Mouse (Mus musculus): ENCODE measurements around the gene Gm11627. TPM values are rescaled to one million over a fixed set of nuclear protein-coding genes. Genes with fewer than 3 reads are reported as not detected.

The Gm11627 gene
- polyA plus RNA-seq, 1 experiment = not detected

- peak within 1 kb of the TSS; percentile 26 for H3K4me3 ChIP-seq (replicated peaks)
- H3K36me3 ChIP-seq (ENCODE audit: control insufficient read depth) = no peaks in the 10 kb centered on the region
- H3K27me3 ChIP-seq (ENCODE audit: control insufficient read depth) = peaks cover 83% of the 10 kb centered on the region
- TF ChIP-seq GATA1 (IDR thresholded peaks at IDR 0.05; ENCODE audit: low read length) (no peak), TAL1 (IDR thresholded peaks at IDR 0.05; ENCODE audit: low read length) (no peak)
- H3K4me1 ChIP-seq (ENCODE audit: control insufficient read depth) = no peaks in the 10 kb centered on the region
- peaks cover 15% of the 10 kb centered on the region; the same call in 1 of the 2 replicates for H3K9me3 ChIP-seq (ENCODE audit: control insufficient read depth, low read length)
These were observed 24.8 kb upstream of the Gm11627 start, which contains the start of gene Fzd2 for GRCm38 (mm10) chr11:102604010-102604584. Gene Fzd2 (plus strand): TSS chr11:102604396.

GRCm38 (mm10) chr11:102603496-102603850 lies 24.2 kb upstream of the Gm11627 start:
- TF ChIP-seq TAL1 (IDR thresholded peaks at IDR 0.05; ENCODE audit: low read length) (no peak), GATA1 (IDR thresholded peaks at IDR 0.05; ENCODE audit: low read length) (no peak)
- H3K4me1 ChIP-seq (ENCODE audit: control insufficient read depth) = no peaks in the 10 kb centered on the region
- H3K27me3 ChIP-seq (ENCODE audit: control insufficient read depth) = peaks cover 77% of the 10 kb centered on the region
- H3K4me3 ChIP-seq (replicated peaks) = no peak overlapping the region
- H3K36me3 ChIP-seq (ENCODE audit: control insufficient read depth) = no peaks in the 10 kb centered on the region
- H3K9me3 ChIP-seq (ENCODE audit: control insufficient read depth, low read length) = peaks cover 15% of the 10 kb centered on the region; the same call in 1 of the 2 replicates

GRCm38 (mm10) chr11:102602816-102603495 lies 23.7 kb upstream of the Gm11627 start:
- no peak overlapping the region for H3K4me3 ChIP-seq (replicated peaks)
- TF ChIP-seq TAL1 (IDR thresholded peaks at IDR 0.05; ENCODE audit: low read length) (no peak), GATA1 (IDR thresholded peaks at IDR 0.05; ENCODE audit: low read length) (no peak)
- peaks cover 71% of the 10 kb centered on the region for H3K27me3 ChIP-seq (ENCODE audit: control insufficient read depth)

DNA sequence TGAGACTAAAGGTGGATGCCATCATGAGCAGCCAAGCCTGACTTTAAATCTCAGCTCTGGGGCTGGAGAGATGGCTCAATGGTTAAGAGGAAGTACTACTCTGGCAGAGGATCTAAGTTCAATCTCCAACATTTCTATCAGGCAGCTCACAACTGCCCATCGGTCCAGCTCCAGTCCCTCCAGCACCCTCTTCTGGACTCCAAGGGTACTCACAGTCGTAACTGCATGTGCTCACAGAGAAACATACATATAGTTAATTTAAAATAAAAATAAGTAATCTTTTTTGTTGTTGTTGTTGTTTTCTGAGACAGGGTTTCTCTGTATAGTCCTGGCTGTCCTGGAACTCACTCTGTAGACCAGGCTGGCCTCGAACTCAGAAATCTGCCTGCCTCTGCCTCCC lies 20.7 kb upstream of the Gm11627 start:
- no peak for TF ChIP-seq TAL1 (IDR thresholded peaks at IDR 0.05; ENCODE audit: low read length)
- TF ChIP-seq GATA1 (IDR thresholded peaks at IDR 0.05; ENCODE audit: low read length) = no peak
- H3K9me3 ChIP-seq (ENCODE audit: control insufficient read depth, low read length) = peaks cover 3% of the 10 kb centered on the region; the same call in 1 of the 2 replicates
- H3K4me3 ChIP-seq (replicated peaks) = no peak overlapping the region
- H3K27me3 ChIP-seq (ENCODE audit: control insufficient read depth) = peaks cover 52% of the 10 kb centered on the region
- H3K4me1 ChIP-seq (ENCODE audit: control insufficient read depth) = no peaks in the 10 kb centered on the region
- no peaks in the 10 kb centered on the region for H3K36me3 ChIP-seq (ENCODE audit: control insufficient read depth)

More at GRCm38 (mm10) chr11:102602816-102603495, 23.7 kb upstream of the Gm11627 start:
- Histone ChIP-seq H3K9me3 (ENCODE audit: control insufficient read depth, low read length) (peaks cover 15% of the 10 kb centered on the region; the same call in 1 of the 2 replicates), H3K36me3 (ENCODE audit: control insufficient read depth) (no peaks in the 10 kb centered on the region), H3K4me1 (ENCODE audit: control insufficient read depth) (no peaks in the 10 kb centered on the region)

DNA sequence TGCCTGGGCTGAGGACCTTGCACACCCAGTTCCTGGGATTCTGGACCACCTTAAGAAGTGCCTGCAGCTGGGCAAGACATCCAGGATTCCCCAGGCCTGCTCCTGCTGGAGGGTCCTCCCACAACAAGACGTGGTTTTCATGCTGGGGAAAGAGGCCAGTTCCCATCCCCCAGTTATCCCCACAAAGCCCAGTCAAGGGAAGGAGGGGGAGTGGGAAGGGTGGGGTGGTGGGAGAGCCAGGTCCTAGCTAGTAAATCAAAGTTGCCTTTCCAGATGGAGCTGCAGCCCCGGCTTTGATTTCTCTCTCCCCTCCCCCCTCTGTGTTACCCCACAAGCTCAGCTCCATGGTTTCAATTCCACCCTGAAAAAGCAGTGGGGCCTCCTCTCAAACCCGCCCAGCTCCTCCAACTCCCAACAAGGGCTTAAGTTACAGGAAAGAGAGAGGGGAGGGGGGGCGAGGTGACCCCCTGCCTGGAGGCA lies 16.1 kb upstream of the Gm11627 start:
- TF ChIP-seq TAL1 (IDR thresholded peaks at IDR 0.05; ENCODE audit: low read length) = no peak
- no peak for TF ChIP-seq GATA1 (IDR thresholded peaks at IDR 0.05; ENCODE audit: low read length)
- no peaks in the 10 kb centered on the region for H3K36me3 ChIP-seq (ENCODE audit: control insufficient read depth)
- H3K27me3 ChIP-seq (ENCODE audit: control insufficient read depth) = peaks cover 11% of the 10 kb centered on the region
- H3K4me3 ChIP-seq (replicated peaks) = no peak overlapping the region
- no peaks in the 10 kb centered on the region for H3K9me3 ChIP-seq (ENCODE audit: control insufficient read depth, low read length)
- no peaks in the 10 kb centered on the region for H3K4me1 ChIP-seq (ENCODE audit: control insufficient read depth)

GRCm38 (mm10) chr11:102587554-102587953 lies 8.3 kb upstream of the Gm11627 start:
- TF ChIP-seq TAL1 (IDR thresholded peaks at IDR 0.05; ENCODE audit: low read length) (no peak), GATA1 (IDR thresholded peaks at IDR 0.05; ENCODE audit: low read length) (no peak)
- H3K4me3 ChIP-seq (replicated peaks) = no peak overlapping the region

GRCm38 (mm10) chr11:102586445-102587130 lies 7.3 kb upstream of the Gm11627 start:
- Histone ChIP-seq H3K9me3 (ENCODE audit: control insufficient read depth, low read length) (peaks cover 4% of the 10 kb centered on the region), H3K27me3 (ENCODE audit: control insufficient read depth) (peaks cover 22% of the 10 kb centered on the region), H3K4me1 (ENCODE audit: control insufficient read depth) (no peaks in the 10 kb centered on the region), H3K36me3 (ENCODE audit: control insufficient read depth) (no peaks in the 10 kb centered on the region), H3K4me3 (replicated peaks) (no peak overlapping the region)
- no peak for TF ChIP-seq TAL1 (IDR thresholded peaks at IDR 0.05; ENCODE audit: low read length)
- TF ChIP-seq GATA1 (IDR thresholded peaks at IDR 0.05; ENCODE audit: low read length) = no peak

More at GRCm38 (mm10) chr11:102587554-102587953, 8.3 kb upstream of the Gm11627 start:
- peaks cover 12% of the 10 kb centered on the region for H3K27me3 ChIP-seq (ENCODE audit: control insufficient read depth)
- H3K9me3 ChIP-seq (ENCODE audit: control insufficient read depth, low read length) = peaks cover 4% of the 10 kb centered on the region
- H3K36me3 ChIP-seq (ENCODE audit: control insufficient read depth) = no peaks in the 10 kb centered on the region
- no peaks in the 10 kb centered on the region for H3K4me1 ChIP-seq (ENCODE audit: control insufficient read depth)

DNA sequence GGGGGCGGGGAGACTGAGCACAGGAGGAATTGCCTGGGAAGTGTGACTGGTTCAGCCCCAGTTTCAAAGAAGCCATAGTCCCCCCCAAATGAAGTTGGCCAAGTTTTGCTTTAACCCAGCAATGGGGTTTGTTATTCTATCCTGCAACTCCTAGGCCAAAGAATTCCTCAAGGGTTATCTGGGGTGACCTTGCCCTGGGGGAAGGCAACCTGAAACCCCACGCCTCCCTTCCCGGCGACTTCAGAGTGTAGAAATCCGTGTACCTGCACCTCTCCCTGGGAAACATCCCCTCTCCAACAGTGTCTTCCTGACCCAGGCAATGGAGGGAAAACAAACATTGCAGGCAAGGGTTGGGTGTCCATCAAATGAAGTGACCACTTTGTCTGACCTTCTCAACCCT lies 3.5 kb upstream of the Gm11627 start:
- TF ChIP-seq TAL1 (IDR thresholded peaks at IDR 0.05; ENCODE audit: low read length) = no peak
- TF ChIP-seq GATA1 (IDR thresholded peaks at IDR 0.05; ENCODE audit: low read length) = no peak
- Histone ChIP-seq H3K4me3 (replicated peaks) (no peak overlapping the region), H3K27me3 (ENCODE audit: control insufficient read depth) (peaks cover 39% of the 10 kb centered on the region), H3K9me3 (ENCODE audit: control insufficient read depth, low read length) (peaks cover 4% of the 10 kb centered on the region), H3K4me1 (ENCODE audit: control insufficient read depth) (peaks cover 5% of the 10 kb centered on the region), H3K36me3 (ENCODE audit: control insufficient read depth) (no peaks in the 10 kb centered on the region)

Measured in erythroblast, embryonic 14.5 days (primary cell).